Comparison of ENCODE assay signal across 11 mouse cellular contexts in genomic region chr8:118979800-118980199, GRCm38 (mm10).
DNase-seq lines count a peak whose midpoint lies in the region; ATAC-seq lines count a peak whose summit lies in the region.
"Had no signal": no experiment of that assay in that cellular context is flagged by ENCODE, and none has a peak within 500 bp of the region (broad histone marks: within the 10 kb centered on the region; RNA-seq: fewer than 3 reads in every experiment).

No protein-coding gene starts in this region.

- no peak for DNase-seq in frontal cortex, postnatal 14 days (ENCODE audit: low spot score in 2 of 2)
- DNase-seq in left cerebral cortex, postnatal 14 days (ENCODE audit: low spot score in 2 of 2), result peak; percentile 18 to 22
- no peak for DNase-seq in left cerebral cortex, adult 8-10 months (ENCODE audit: low spot score in 2 of 2)
- peak; percentile 7 for DNase-seq in adipocyte (ENCODE audit: low spot score)
- peak; percentile 49 for DNase-seq in embryonic facial prominence, embryonic 11.5 days (ENCODE audit: low spot score)

- WGBS in embryonic facial prominence, embryonic 11.5 days, result 35% methylated on average over 5 of the region's 5 CpGs

- no peaks in the 10 kb centered on the region for H3K9me3 ChIP-seq in embryonic facial prominence, embryonic 11.5 days (replicated peaks; ENCODE audit: control insufficient read depth, low read length)
- H3K9me3 ChIP-seq: lung, embryonic 15.5 days; stomach, embryonic 15.5 days had no signal

- ATAC-seq in frontal cortex, adult (ENCODE audit: low TSS enrichment), result peak; percentile 85
- ATAC-seq in embryonic facial prominence, embryonic 11.5 days (replicated peaks; ENCODE audit: insufficient number of reproducible peaks, low FRiP score, low TSS enrichment, low read depth), result no peak
- no peak for ATAC-seq in CD4-positive, CD25-positive, alpha-beta regulatory T cell, adult 4 months
- ATAC-seq in megakaryocyte-erythroid progenitor cell, adult 5-6 weeks (replicated peaks; ENCODE audit: low FRiP score, low TSS enrichment, poor library complexity, severe bottlenecking), result no peak

- intact Hi-C loops in left cerebral cortex, postnatal 14 days (cut with DNase I), result no loop called here

- no peak overlapping the region for H3K9ac ChIP-seq in embryonic facial prominence, embryonic 11.5 days (replicated peaks; ENCODE audit: low read length)
- H3K9ac ChIP-seq: lung, embryonic 15.5 days; stomach, embryonic 15.5 days had no signal

- H3K4me3 ChIP-seq in embryonic facial prominence, embryonic 11.5 days (ENCODE audit: low read depth, low read length), result no peak overlapping the region
- H3K4me3 ChIP-seq: lung, embryonic 15.5 days; stomach, embryonic 15.5 days had no signal

- no peak overlapping the region for H3K27ac ChIP-seq in embryonic facial prominence, embryonic 11.5 days (replicated peaks; ENCODE audit: low read depth, low read length)
- H3K27ac ChIP-seq: lung, embryonic 15.5 days; stomach, embryonic 15.5 days had no signal

- no peak overlapping the region for H3K4me2 ChIP-seq in embryonic facial prominence, embryonic 11.5 days (ENCODE audit: low read depth, low read length)
- H3K4me2 ChIP-seq: lung, embryonic 15.5 days; stomach, embryonic 15.5 days had no signal

- H3K4me1 ChIP-seq in embryonic facial prominence, embryonic 11.5 days (ENCODE audit: control insufficient read depth, insufficient read depth, low read length), result no peaks in the 10 kb centered on the region
- H3K4me1 ChIP-seq: lung, embryonic 15.5 days; stomach, embryonic 15.5 days had no signal

- H3K36me3 ChIP-seq in embryonic facial prominence, embryonic 11.5 days (replicated peaks; ENCODE audit: control insufficient read depth, insufficient read depth, low read depth, low read length), result no peaks in the 10 kb centered on the region
- H3K36me3 ChIP-seq: G1E; lung, embryonic 15.5 days; stomach, embryonic 15.5 days had no signal

- H3K27me3 ChIP-seq in embryonic facial prominence, embryonic 11.5 days (ENCODE audit: control insufficient read depth, insufficient read depth, low read length), result no peaks in the 10 kb centered on the region
- H3K27me3 ChIP-seq: lung, embryonic 15.5 days; stomach, embryonic 15.5 days had no signal

Comparison
In these comparisons a context has a peak if more than half of its experiments do, and no peak if none do; other contexts are left out.
1. DNase-seq: peak in left cerebral cortex, postnatal 14 days (2 of 2), adipocyte (single experiment) and embryonic facial prominence, embryonic 11.5 days (single experiment); none in frontal cortex, postnatal 14 days (0 of 2) and left cerebral cortex, adult 8-10 months (0 of 2).